Mouse (Mus musculus): ENCODE results near the gene Pmepa1. TPM values are rescaled to one million over a fixed set of nuclear protein-coding genes. Genes with fewer than 3 reads are reported as not detected.

Gene Pmepa1
- polyA plus RNA-seq, 1 experiment: 25.1 TPM

GRCm38 (mm10) chr2:173293042-173293441, 16.7 kb upstream of the Pmepa1 start:
- TF ChIP-seq EP300 (IDR thresholded peaks at IDR 0.05; ENCODE audit: insufficient read depth, low read depth, low read length) (no peak), POLR2A (IDR thresholded peaks at IDR 0.05; ENCODE audit: insufficient read depth, low read length) (no peak), CTCF (IDR thresholded peaks at IDR 0.05; ENCODE audit: low read depth, low read length) (no peak)
- H3K4me1 ChIP-seq (ENCODE audit: control insufficient read depth, insufficient read depth, low read length): no peaks in the 10 kb centered on the region
- H3K9me3 ChIP-seq (replicated peaks; ENCODE audit: control insufficient read depth, insufficient read depth, low read length, poor library complexity, severe bottlenecking): no peaks in the 10 kb centered on the region
- no peaks in the 10 kb centered on the region for H3K36me3 ChIP-seq (ENCODE audit: control insufficient read depth, insufficient read depth, low read length, poor library complexity, severe bottlenecking)
- no peaks in the 10 kb centered on the region for H3K27me3 ChIP-seq (ENCODE audit: control insufficient read depth, insufficient read depth, low read length, poor library complexity, severe bottlenecking)
- H3K9ac ChIP-seq (ENCODE audit: low read depth, poor library complexity, severe bottlenecking): no peak overlapping the region
- no peak overlapping the region for H3K27ac ChIP-seq (ENCODE audit: insufficient read depth, low read length)
- H3K4me3 ChIP-seq (ENCODE audit: low read depth, low read length): no peak overlapping the region

- H3K36me3 ChIP-seq (ENCODE audit: control insufficient read depth, insufficient read depth, low read length, poor library complexity, severe bottlenecking): no peaks in the 10 kb centered on the region
These were observed 16.2 kb upstream of the Pmepa1 start for GRCm38 (mm10) chr2:173292551-173292950.

DNA sequence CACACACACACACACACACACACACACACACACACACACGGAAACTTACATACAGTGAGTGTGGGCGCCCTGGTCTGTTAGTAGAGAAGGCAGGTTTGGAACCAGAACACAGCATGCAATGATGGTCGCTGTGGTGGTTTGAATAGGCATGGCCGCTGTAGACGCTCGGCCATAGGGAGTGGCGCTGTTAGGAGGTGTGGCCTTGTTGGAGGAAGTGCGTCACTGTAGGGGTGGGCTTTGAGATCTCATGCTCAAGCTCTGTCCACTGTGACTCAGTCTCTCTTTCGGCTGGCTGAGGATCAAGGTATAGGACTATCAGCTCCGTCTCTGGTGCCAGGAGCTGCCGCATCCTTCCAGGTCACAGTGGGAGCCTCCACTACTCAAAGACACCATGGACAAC, 14.6 kb upstream of the Pmepa1 start:
- peak overlapping the region; percentile 14; the same call in 1 of the 2 replicates for H3K9ac ChIP-seq (ENCODE audit: low read depth, poor library complexity, severe bottlenecking)
- no peak overlapping the region for H3K27ac ChIP-seq (ENCODE audit: insufficient read depth, low read length)
- H3K4me1 ChIP-seq (ENCODE audit: control insufficient read depth, insufficient read depth, low read length): peaks cover 2% of the 10 kb centered on the region
- no peaks in the 10 kb centered on the region for H3K9me3 ChIP-seq (replicated peaks; ENCODE audit: control insufficient read depth, insufficient read depth, low read length, poor library complexity, severe bottlenecking)
- H3K27me3 ChIP-seq (ENCODE audit: control insufficient read depth, insufficient read depth, low read length, poor library complexity, severe bottlenecking): no peaks in the 10 kb centered on the region
- peak overlapping the region; percentile 69 for H3K4me3 ChIP-seq (ENCODE audit: low read depth, low read length)
- no peaks in the 10 kb centered on the region for H3K36me3 ChIP-seq (ENCODE audit: control insufficient read depth, insufficient read depth, low read length, poor library complexity, severe bottlenecking)
- no peak for TF ChIP-seq EP300 (IDR thresholded peaks at IDR 0.05; ENCODE audit: insufficient read depth, low read depth, low read length)
- no peak for TF ChIP-seq CTCF (IDR thresholded peaks at IDR 0.05; ENCODE audit: low read depth, low read length)

More at GRCm38 (mm10) chr2:173292551-173292950, 16.2 kb upstream of the Pmepa1 start:
- Histone ChIP-seq H3K27me3 (ENCODE audit: control insufficient read depth, insufficient read depth, low read length, poor library complexity, severe bottlenecking) (no peaks in the 10 kb centered on the region), H3K27ac (ENCODE audit: insufficient read depth, low read length) (no peak overlapping the region), H3K9me3 (replicated peaks; ENCODE audit: control insufficient read depth, insufficient read depth, low read length, poor library complexity, severe bottlenecking) (no peaks in the 10 kb centered on the region), H3K4me3 (ENCODE audit: low read depth, low read length) (no peak overlapping the region), H3K4me1 (ENCODE audit: control insufficient read depth, insufficient read depth, low read length) (no peaks in the 10 kb centered on the region), H3K9ac (ENCODE audit: low read depth, poor library complexity, severe bottlenecking) (no peak overlapping the region)
- no peak for TF ChIP-seq EP300 (IDR thresholded peaks at IDR 0.05; ENCODE audit: insufficient read depth, low read depth, low read length)
- no peak for TF ChIP-seq CTCF (IDR thresholded peaks at IDR 0.05; ENCODE audit: low read depth, low read length)
- no peak for TF ChIP-seq POLR2A (IDR thresholded peaks at IDR 0.05; ENCODE audit: insufficient read depth, low read length)

DNA sequence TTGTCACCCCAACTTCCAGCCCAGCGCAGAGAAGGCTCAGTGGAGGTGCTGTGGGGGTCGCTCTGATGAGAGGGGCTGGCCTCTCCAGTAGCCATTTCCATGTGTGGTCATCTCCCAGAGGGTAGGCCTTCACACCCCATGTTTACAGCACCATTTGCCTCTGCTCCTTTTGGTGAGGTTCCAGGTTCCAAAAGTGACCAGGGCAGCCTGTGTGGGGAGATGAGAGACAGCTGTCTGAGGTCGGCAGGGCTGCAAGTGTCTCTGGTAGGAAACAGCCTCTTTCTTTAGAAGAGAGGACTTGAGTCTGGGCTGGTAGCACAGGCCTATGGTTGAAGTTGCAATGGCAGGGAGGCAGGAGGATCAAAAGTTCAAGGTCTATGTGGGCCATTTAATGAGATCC, 13.6 kb upstream of the Pmepa1 start:
- Histone ChIP-seq H3K27ac (ENCODE audit: insufficient read depth, low read length) (no peak overlapping the region), H3K4me1 (ENCODE audit: control insufficient read depth, insufficient read depth, low read length) (peaks cover 2% of the 10 kb centered on the region), H3K27me3 (ENCODE audit: control insufficient read depth, insufficient read depth, low read length, poor library complexity, severe bottlenecking) (no peaks in the 10 kb centered on the region), H3K4me3 (ENCODE audit: low read depth, low read length) (no peak overlapping the region), H3K36me3 (ENCODE audit: control insufficient read depth, insufficient read depth, low read length, poor library complexity, severe bottlenecking) (no peaks in the 10 kb centered on the region), H3K9ac (ENCODE audit: low read depth, poor library complexity, severe bottlenecking) (0 out of 2 replicates have a peak overlapping the region, but pooled peaks have one; percentile 14), H3K9me3 (replicated peaks; ENCODE audit: control insufficient read depth, insufficient read depth, low read length, poor library complexity, severe bottlenecking) (no peaks in the 10 kb centered on the region)
- TF ChIP-seq POLR2A (IDR thresholded peaks at IDR 0.05; ENCODE audit: insufficient read depth, low read length) (no peak), CTCF (IDR thresholded peaks at IDR 0.05; ENCODE audit: low read depth, low read length) (no peak), EP300 (IDR thresholded peaks at IDR 0.05; ENCODE audit: insufficient read depth, low read depth, low read length) (no peak)

DNA sequence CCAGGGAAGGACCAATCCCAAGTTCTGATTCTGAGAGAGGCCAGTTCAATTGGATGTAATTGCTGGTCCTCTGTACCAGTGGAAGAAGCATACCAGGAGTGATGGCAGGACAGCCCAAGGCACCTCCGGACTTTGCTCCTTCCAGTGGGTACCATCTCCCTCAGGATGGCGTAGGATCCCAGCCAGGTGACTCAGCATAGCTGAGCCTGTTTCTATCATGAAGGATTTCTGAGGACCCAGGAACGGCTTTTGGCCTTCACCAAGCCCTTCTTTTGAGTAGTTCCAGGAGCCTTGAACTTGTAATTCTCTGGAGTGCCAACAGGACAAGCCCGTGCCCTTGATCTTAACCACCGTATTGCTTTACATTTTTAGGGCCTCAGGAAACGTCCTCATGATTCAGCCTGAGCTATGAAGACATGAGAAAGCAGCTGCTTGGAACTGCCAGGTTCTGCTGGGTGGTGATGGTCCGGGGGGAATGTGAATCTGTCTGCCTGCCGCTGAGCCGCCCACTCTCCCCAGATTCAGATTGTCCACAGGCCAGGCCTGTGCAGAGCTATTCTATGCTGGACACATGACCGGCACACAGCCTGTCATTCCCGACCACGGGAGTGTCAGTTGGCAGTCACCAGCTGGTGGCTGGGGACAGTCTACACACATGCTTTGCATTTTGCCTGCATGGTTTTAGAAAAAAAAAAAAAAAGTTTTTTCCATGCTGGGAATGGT, 9.6 kb upstream of the Pmepa1 start:
- TF ChIP-seq CTCF (IDR thresholded peaks at IDR 0.05; ENCODE audit: low read depth, low read length): no peak
- TF ChIP-seq POLR2A (IDR thresholded peaks at IDR 0.05; ENCODE audit: insufficient read depth, low read length): no peak
- no peak for TF ChIP-seq EP300 (IDR thresholded peaks at IDR 0.05; ENCODE audit: insufficient read depth, low read depth, low read length)
- Histone ChIP-seq H3K36me3 (ENCODE audit: control insufficient read depth, insufficient read depth, low read length, poor library complexity, severe bottlenecking) (no peaks in the 10 kb centered on the region), H3K27ac (ENCODE audit: insufficient read depth, low read length) (0 out of 2 replicates have a peak overlapping the region, but pooled peaks have one; percentile 16), H3K9me3 (replicated peaks; ENCODE audit: control insufficient read depth, insufficient read depth, low read length, poor library complexity, severe bottlenecking) (no peaks in the 10 kb centered on the region), H3K9ac (ENCODE audit: low read depth, poor library complexity, severe bottlenecking) (no peak overlapping the region), H3K4me1 (ENCODE audit: control insufficient read depth, insufficient read depth, low read length) (peaks cover 19% of the 10 kb centered on the region), H3K27me3 (ENCODE audit: control insufficient read depth, insufficient read depth, low read length, poor library complexity, severe bottlenecking) (no peaks in the 10 kb centered on the region), H3K4me3 (ENCODE audit: low read depth, low read length) (no peak overlapping the region)

DNA sequence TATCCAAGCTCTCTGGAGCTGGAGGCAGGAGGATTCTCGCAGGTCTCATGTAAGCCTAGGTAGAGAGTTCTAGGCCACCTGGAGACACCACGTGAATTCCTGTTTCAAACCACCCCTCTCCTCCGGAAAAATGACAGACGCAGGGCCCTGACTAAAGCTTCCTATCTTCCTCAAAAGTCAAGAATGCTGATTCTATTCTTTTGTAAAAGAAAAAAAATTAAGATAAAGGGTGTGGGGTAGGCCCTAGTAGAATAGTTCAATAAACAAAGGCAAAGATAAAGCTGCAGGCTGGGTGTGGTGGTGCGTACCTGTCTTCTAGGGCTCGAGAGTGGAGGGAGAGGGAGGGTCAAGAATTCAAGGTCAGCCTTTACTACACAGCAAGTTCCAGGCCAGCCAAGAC, 8.4 kb upstream of the Pmepa1 start:
- Histone ChIP-seq H3K36me3 (ENCODE audit: control insufficient read depth, insufficient read depth, low read length, poor library complexity, severe bottlenecking) (no peaks in the 10 kb centered on the region), H3K9ac (ENCODE audit: low read depth, poor library complexity, severe bottlenecking) (0 out of 2 replicates have a peak overlapping the region, but pooled peaks have one; percentile 41), H3K27me3 (ENCODE audit: control insufficient read depth, insufficient read depth, low read length, poor library complexity, severe bottlenecking) (no peaks in the 10 kb centered on the region), H3K4me1 (ENCODE audit: control insufficient read depth, insufficient read depth, low read length) (peaks cover 22% of the 10 kb centered on the region), H3K9me3 (replicated peaks; ENCODE audit: control insufficient read depth, insufficient read depth, low read length, poor library complexity, severe bottlenecking) (no peaks in the 10 kb centered on the region), H3K27ac (ENCODE audit: insufficient read depth, low read length) (peak overlapping the region; percentile 61), H3K4me3 (ENCODE audit: low read depth, low read length) (no peak overlapping the region)
- TF ChIP-seq POLR2A (IDR thresholded peaks at IDR 0.05; ENCODE audit: insufficient read depth, low read length): no peak
- peak; percentile 76; the same call in 1 of the 2 replicates for TF ChIP-seq EP300 (IDR thresholded peaks at IDR 0.05; ENCODE audit: insufficient read depth, low read depth, low read length)
